Mouse (Mus musculus): ENCODE measurements at regions not wholly inside any gene's neighbourhood (a gene's known extent, or its start where the extent isn't known, plus 50 kb on each side); places are given as distances from the start of the nearest gene placed in this dataset.

DNA sequence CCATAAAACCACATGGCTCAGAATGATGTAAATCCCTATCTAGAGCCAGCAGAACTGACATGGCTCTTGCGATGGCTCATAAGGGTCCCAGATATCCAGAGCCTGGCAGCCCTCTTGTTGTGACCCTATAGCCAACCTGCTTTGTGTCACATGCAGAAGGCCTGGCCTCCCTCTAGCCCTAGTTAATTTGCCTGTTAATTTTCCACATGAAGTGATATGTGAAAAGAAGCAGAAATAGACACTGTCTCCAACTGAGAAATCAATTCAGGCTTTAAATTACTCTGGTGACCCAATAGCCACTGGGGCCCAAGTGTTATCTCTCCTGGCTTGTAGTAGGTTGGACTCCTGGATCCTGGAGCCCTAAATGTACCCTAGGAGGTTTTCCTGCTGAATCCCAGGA, 103.3 kb upstream of the Usp47 start:
- Histone ChIP-seq H3K4me1 (ENCODE audit: insufficient read depth, low read length) (no peaks in the 10 kb centered on the region), H3K9ac (replicated peaks; ENCODE audit: low read length) (no peak overlapping the region)
- 83% methylated on average over 1 of the region's 1 CpGs for WGBS

DNA sequence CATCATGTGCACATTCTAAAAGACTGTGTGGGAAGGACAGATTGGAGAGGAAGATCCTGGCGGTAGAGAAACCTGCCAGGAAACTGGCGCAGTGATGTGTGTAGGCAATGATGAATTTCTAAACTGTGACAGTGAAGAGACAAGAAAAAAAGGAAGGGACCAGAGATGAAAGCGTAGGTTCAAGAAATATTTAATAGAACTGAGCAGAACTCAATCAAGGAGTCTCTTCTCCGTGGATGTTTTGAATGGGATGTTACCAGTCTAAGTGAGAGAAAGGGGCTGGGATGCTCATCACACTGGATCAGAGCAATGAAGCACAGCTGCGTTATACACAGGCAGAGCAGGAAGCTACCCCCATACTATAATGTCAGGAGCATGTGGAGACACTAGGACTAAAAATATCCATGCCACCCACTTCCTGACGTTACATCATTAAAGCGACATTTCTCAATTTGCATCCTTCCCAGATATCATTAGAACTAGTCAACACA, 119.5 kb upstream of the Usp47 start:
- WGBS, result 73% methylated on average over 7 of the region's 7 CpGs
- H3K27me3 ChIP-seq (ENCODE audit: insufficient read depth, low read length), result no peaks in the 10 kb centered on the region
- no peak for ATAC-seq (ENCODE audit: low FRiP score, low TSS enrichment)

More for the DNA sequence above, 103.3 kb upstream of the Usp47 start:
- no peak overlapping the region for H3K4me3 ChIP-seq (ENCODE audit: low read length)
- no peak for ATAC-seq (ENCODE audit: low FRiP score, low TSS enrichment)
- no peaks in the 10 kb centered on the region for H3K36me3 ChIP-seq (ENCODE audit: insufficient read depth, low read length)
- H3K27me3 ChIP-seq (ENCODE audit: insufficient read depth, low read length), result no peaks in the 10 kb centered on the region
- no peaks in the 10 kb centered on the region for H3K9me3 ChIP-seq (ENCODE audit: low read length)
- no peak overlapping the region for H3K27ac ChIP-seq (ENCODE audit: low read length)
- no peak overlapping the region for H3K4me2 ChIP-seq (replicated peaks; ENCODE audit: low read depth, low read length)

DNA sequence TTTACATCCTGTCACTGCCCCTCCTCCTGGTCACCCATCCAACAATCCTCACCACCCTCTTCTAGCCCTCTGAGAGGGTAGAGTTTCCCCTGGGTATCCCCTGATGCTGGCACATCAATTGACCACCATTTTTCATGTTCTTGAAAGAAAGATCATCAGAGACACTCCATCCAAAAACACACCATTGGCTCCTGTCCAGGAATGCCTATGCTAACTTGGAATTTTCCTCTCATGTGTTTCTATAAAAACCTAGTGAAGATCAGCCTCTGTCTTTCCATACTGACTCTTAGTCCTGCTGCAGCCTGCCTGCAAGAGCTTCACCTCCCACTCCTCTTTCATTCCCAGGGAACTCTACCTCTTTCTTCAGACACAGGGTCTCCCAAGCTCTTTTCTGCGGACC, 117.2 kb upstream of the Galnt18 start:
- 70% methylated on average over 1 of the region's 1 CpGs for WGBS
- H3K4me3 ChIP-seq (ENCODE audit: low read length), result no peak overlapping the region

More for the DNA sequence above, 119.5 kb upstream of the Usp47 start:
- Histone ChIP-seq H3K4me1 (ENCODE audit: insufficient read depth, low read length) (0 out of 2 replicates have a peak, but pooled peaks cover 4% of the 10 kb centered on the region), H3K27ac (ENCODE audit: low read length) (no peak overlapping the region), H3K36me3 (ENCODE audit: insufficient read depth, low read length) (no peaks in the 10 kb centered on the region), H3K9me3 (ENCODE audit: low read length) (no peaks in the 10 kb centered on the region), H3K4me3 (ENCODE audit: low read length) (no peak overlapping the region), H3K9ac (replicated peaks; ENCODE audit: low read length) (no peak overlapping the region), H3K4me2 (replicated peaks; ENCODE audit: low read depth, low read length) (no peak overlapping the region)

DNA sequence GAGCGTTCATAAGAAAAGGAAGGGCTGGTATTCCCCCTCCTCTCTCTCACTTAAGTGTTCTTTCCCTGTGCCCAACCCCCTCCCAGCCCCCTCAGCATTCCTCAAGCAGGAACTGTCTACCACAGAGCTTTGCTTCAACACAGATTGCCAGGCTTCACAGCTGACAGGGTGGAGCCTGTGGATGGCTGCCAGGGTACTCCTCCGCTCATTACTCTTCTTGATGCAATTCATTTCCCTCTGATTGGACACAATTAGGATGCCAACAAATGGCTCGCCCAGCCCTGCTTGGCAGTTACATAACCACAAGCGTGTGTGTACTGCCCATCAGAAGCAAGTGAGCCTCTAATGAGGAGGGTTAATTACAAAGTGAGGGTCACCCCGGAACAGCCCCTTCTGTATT, 116.5 kb upstream of the Galnt18 start:
- ATAC-seq (ENCODE audit: low FRiP score, low TSS enrichment), result no peak
- no peak overlapping the region for H3K4me2 ChIP-seq (replicated peaks; ENCODE audit: low read depth, low read length)
- 57% methylated on average over 5 of the region's 5 CpGs for WGBS
- peaks cover 3% of the 10 kb centered on the region; the same call in 1 of the 2 replicates for H3K4me1 ChIP-seq (ENCODE audit: insufficient read depth, low read length)
- no peaks in the 10 kb centered on the region for H3K36me3 ChIP-seq (ENCODE audit: insufficient read depth, low read length)
- H3K27ac ChIP-seq (ENCODE audit: low read length), result no peak overlapping the region
- H3K4me3 ChIP-seq (ENCODE audit: low read length), result no peak overlapping the region
- no peak overlapping the region for H3K9ac ChIP-seq (replicated peaks; ENCODE audit: low read length)
- H3K9me3 ChIP-seq (ENCODE audit: low read length), result no peaks in the 10 kb centered on the region
- no peaks in the 10 kb centered on the region for H3K27me3 ChIP-seq (ENCODE audit: insufficient read depth, low read length)

More for the DNA sequence above, 117.2 kb upstream of the Galnt18 start:
- Histone ChIP-seq H3K9ac (replicated peaks; ENCODE audit: low read length) (no peak overlapping the region), H3K4me1 (ENCODE audit: insufficient read depth, low read length) (peaks cover 3% of the 10 kb centered on the region; the same call in 1 of the 2 replicates), H3K27me3 (ENCODE audit: insufficient read depth, low read length) (no peaks in the 10 kb centered on the region), H3K27ac (ENCODE audit: low read length) (no peak overlapping the region), H3K9me3 (ENCODE audit: low read length) (no peaks in the 10 kb centered on the region), H3K4me2 (replicated peaks; ENCODE audit: low read depth, low read length) (no peak overlapping the region), H3K36me3 (ENCODE audit: insufficient read depth, low read length) (no peaks in the 10 kb centered on the region)
- no peak for ATAC-seq (ENCODE audit: low FRiP score, low TSS enrichment)

DNA sequence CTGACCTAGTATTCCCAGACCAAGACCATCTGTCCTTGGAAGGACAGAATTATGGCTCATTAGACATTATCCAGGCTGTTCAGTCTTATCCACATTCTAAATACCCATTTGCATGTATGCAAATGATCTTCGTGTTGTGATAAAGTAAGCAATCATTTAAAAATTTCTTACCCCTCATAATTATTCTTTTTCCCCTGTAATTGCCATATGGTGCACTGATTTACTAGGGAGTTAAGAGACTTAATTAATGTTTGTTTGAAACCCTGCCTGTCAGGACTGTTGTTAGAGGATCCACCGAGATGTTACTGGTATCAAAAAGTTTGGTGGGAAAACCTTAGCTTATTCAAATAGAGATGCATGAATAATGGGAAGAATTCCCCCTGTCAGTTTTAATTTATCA, 103.2 kb upstream of the Galnt18 start:
- H3K9ac ChIP-seq (replicated peaks; ENCODE audit: low read length), result no peak overlapping the region
- H3K27me3 ChIP-seq (ENCODE audit: insufficient read depth, low read length), result no peaks in the 10 kb centered on the region
- no peaks in the 10 kb centered on the region for H3K4me1 ChIP-seq (ENCODE audit: insufficient read depth, low read length)
- no peak for ATAC-seq (ENCODE audit: low FRiP score, low TSS enrichment)
- no peak overlapping the region for H3K27ac ChIP-seq (ENCODE audit: low read length)
- no peak overlapping the region for H3K4me3 ChIP-seq (ENCODE audit: low read length)
- H3K36me3 ChIP-seq (ENCODE audit: insufficient read depth, low read length), result no peaks in the 10 kb centered on the region
- no peak overlapping the region for H3K4me2 ChIP-seq (replicated peaks; ENCODE audit: low read depth, low read length)
- H3K9me3 ChIP-seq (ENCODE audit: low read length), result no peaks in the 10 kb centered on the region
- WGBS, result 71% methylated on average over 2 of the region's 2 CpGs

DNA sequence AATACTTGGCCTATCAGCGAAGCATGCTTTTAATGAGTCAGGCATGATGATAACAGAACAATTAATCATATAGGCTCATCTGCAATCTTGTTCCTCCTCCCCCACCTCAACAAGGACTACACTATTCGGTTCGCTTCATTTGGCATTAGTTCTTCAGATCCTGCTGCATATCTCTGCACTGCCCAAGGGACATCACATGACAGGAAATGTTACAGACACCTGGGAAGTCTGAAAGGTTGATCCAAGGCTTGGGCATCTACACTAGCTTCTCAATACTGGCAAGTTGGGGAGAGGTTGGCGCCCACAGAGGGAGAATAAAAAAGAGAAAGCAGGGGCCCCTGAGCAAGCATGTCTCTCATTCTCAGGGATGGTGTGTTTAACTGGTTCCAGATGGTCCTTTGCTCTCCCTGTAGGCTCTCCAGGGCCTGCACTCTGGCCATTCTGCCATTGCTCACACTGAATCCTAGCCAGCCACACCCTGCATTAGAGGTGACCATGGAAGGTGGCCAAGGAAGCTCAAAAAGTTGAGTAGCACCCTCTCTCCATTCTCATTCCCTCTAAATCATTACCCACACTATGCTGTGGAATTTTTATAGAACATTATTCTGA, 100.4 kb upstream of the Galnt18 start:
- Histone ChIP-seq H3K4me3 (ENCODE audit: low read length) (no peak overlapping the region), H3K9ac (replicated peaks; ENCODE audit: low read length) (no peak overlapping the region), H3K36me3 (ENCODE audit: insufficient read depth, low read length) (no peaks in the 10 kb centered on the region), H3K27me3 (ENCODE audit: insufficient read depth, low read length) (no peaks in the 10 kb centered on the region), H3K9me3 (ENCODE audit: low read length) (no peaks in the 10 kb centered on the region), H3K27ac (ENCODE audit: low read length) (no peak overlapping the region), H3K4me2 (replicated peaks; ENCODE audit: low read depth, low read length) (no peak overlapping the region), H3K4me1 (ENCODE audit: insufficient read depth, low read length) (no peaks in the 10 kb centered on the region)
- WGBS, result 84% methylated on average over 4 of the region's 4 CpGs
- ATAC-seq (ENCODE audit: low FRiP score, low TSS enrichment), result no peak

DNA sequence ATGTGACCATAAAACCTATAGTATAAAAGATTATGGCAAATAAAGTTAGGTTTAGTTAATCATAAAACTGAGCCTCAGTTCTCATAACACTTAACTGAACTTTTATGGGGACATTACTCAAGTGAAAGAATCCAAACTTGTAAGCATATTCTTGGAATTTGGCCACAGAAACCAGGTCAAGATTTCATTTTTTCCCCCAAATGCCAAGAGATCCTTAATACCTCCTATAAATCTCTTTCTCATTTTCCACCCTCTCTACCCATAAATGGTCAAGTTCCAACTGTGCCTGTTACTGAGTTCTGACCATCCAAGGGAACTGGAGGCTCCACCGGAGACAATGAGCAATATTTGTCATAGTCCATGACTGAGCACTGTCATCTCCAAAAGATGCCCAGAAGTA, 97.8 kb upstream of the Galnt18 start:
- Histone ChIP-seq H3K27me3 (ENCODE audit: insufficient read depth, low read length) (no peaks in the 10 kb centered on the region), H3K9ac (replicated peaks; ENCODE audit: low read length) (no peak overlapping the region), H3K36me3 (ENCODE audit: insufficient read depth, low read length) (no peaks in the 10 kb centered on the region), H3K9me3 (ENCODE audit: low read length) (no peaks in the 10 kb centered on the region), H3K4me2 (replicated peaks; ENCODE audit: low read depth, low read length) (no peak overlapping the region), H3K4me1 (ENCODE audit: insufficient read depth, low read length) (no peaks in the 10 kb centered on the region), H3K27ac (ENCODE audit: low read length) (no peak overlapping the region), H3K4me3 (ENCODE audit: low read length) (no peak overlapping the region)
- 85% methylated on average over 1 of the region's 1 CpGs for WGBS
- ATAC-seq (ENCODE audit: low FRiP score, low TSS enrichment), result no peak

DNA sequence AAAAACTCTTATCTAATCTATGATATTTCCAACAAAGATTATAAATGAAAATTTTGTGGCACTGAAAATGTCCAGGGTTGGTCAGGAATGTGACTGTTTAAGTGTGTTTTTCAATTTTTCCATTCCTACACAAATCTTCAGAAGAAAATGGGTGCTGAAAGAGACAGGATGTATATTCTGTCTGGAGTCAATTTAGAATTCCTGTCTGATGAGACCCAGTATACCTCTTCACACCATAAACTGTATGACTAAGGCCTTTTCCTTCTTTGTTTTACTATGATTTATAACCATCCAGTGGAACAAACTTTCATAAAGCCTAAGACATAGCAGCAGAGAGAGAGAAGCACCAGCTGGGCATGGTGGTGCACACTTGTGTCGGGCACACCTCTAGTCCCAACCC, 96.2 kb upstream of the Galnt18 start:
- Histone ChIP-seq H3K4me1 (ENCODE audit: insufficient read depth, low read length) (no peaks in the 10 kb centered on the region), H3K9ac (replicated peaks; ENCODE audit: low read length) (no peak overlapping the region), H3K36me3 (ENCODE audit: insufficient read depth, low read length) (no peaks in the 10 kb centered on the region), H3K4me3 (ENCODE audit: low read length) (no peak overlapping the region), H3K4me2 (replicated peaks; ENCODE audit: low read depth, low read length) (no peak overlapping the region), H3K9me3 (ENCODE audit: low read length) (no peaks in the 10 kb centered on the region), H3K27ac (ENCODE audit: low read length) (no peak overlapping the region), H3K27me3 (ENCODE audit: insufficient read depth, low read length) (no peaks in the 10 kb centered on the region)
- no peak for ATAC-seq (ENCODE audit: low FRiP score, low TSS enrichment)
- 89% methylated on average over 1 of the region's 1 CpGs for WGBS

DNA sequence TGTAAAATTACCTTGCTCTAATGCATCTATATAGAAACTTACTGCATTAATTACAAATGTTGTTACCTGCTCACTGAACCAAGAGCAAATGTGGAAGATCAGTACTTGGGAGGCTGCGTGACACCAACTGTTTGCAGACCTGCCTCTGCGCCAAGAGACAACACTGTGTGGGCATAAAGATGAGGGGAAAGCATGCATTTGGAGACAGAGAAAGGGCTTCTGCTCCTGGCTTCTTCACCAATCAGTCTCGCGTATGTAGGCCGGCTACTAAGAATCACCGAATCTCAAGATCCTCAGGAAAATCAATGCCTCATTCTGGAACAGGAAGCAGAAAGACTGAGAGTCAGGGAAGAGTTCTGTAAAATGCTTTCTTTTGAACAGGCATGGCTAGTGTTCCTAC, 89.6 kb upstream of the Galnt18 start:
- Histone ChIP-seq H3K4me2 (replicated peaks; ENCODE audit: low read depth, low read length) (no peak overlapping the region), H3K27me3 (ENCODE audit: insufficient read depth, low read length) (no peaks in the 10 kb centered on the region)
- 78% methylated on average over 6 of the region's 6 CpGs for WGBS

DNA sequence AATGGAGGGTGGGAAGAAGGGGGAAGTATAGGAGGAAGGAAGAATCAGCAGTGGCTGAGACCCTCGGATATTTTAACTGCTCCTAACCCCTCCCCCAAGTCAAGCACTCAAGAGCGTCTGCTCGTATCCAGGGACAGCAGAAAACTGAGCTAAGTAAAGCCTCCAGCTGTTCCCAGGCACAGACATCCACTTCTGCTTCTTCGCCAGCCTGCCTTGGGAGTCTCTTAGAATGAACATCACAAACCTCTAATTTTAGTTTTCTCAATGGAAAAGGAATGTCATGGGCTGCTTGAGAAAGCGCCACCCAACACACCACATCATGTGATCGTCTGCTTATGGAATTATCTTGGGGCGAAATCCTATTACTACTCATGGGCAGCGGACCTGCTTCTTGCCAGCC, 83.3 kb upstream of the Galnt18 start:
- Histone ChIP-seq H3K36me3 (ENCODE audit: insufficient read depth, low read length) (no peaks in the 10 kb centered on the region), H3K4me1 (ENCODE audit: insufficient read depth, low read length) (peaks cover 3% of the 10 kb centered on the region; the same call in 1 of the 2 replicates), H3K4me2 (replicated peaks; ENCODE audit: low read depth, low read length) (no peak overlapping the region), H3K27ac (ENCODE audit: low read length) (no peak overlapping the region), H3K9me3 (ENCODE audit: low read length) (no peaks in the 10 kb centered on the region), H3K9ac (replicated peaks; ENCODE audit: low read length) (no peak overlapping the region), H3K4me3 (ENCODE audit: low read length) (no peak overlapping the region), H3K27me3 (ENCODE audit: insufficient read depth, low read length) (no peaks in the 10 kb centered on the region)
- WGBS, result 66% methylated on average over 8 of the region's 8 CpGs
- ATAC-seq (ENCODE audit: low FRiP score, low TSS enrichment), result no peak

More for the DNA sequence above, 89.6 kb upstream of the Galnt18 start:
- Histone ChIP-seq H3K4me3 (ENCODE audit: low read length) (no peak overlapping the region), H3K9ac (replicated peaks; ENCODE audit: low read length) (no peak overlapping the region), H3K27ac (ENCODE audit: low read length) (no peak overlapping the region), H3K4me1 (ENCODE audit: insufficient read depth, low read length) (peaks cover 7% of the 10 kb centered on the region), H3K36me3 (ENCODE audit: insufficient read depth, low read length) (no peaks in the 10 kb centered on the region), H3K9me3 (ENCODE audit: low read length) (no peaks in the 10 kb centered on the region)
- no peak for ATAC-seq (ENCODE audit: low FRiP score, low TSS enrichment)

Data from kidney, embryonic 16.5 days (tissue).